Mouse (Mus musculus) thymus, postnatal 36 days (tissue): ENCODE data around the gene Lmo2.
"Not testable (repeated sequence)": the region's sequence is repeated elsewhere in the genome, so short reads cannot be mapped to it uniquely, and the experiment has no call there.

Source experiments
- DNase-seq, 2 experiments: peaks; one replicate each; pipeline ENCODE4 v3.0.0; 2022; ENCODE audit warnings: mixed read lengths in 2 of 2

Lmo2 gene

GRCm38 (mm10) chr2:103983146-103983545, 25.4 kb downstream of the Lmo2 start:
- no peak for DNase-seq

- not testable (repeated sequence) for DNase-seq
Observed at GRCm38 (mm10) chr2:103987595-103987994, 29.8 kb downstream of the Lmo2 start.

GRCm38 (mm10) chr2:103989724-103990123, 31.9 kb downstream of the Lmo2 start:
- DNase-seq: no peak

- no peak for DNase-seq
Observed at GRCm38 (mm10) chr2:103991303-103991702, 33.5 kb downstream of the Lmo2 start.

GRCm38 (mm10) chr2:103992162-103992561, 34.4 kb downstream of the Lmo2 start:
- DNase-seq: no peak

- no peak for DNase-seq
Observed at GRCm38 (mm10) chr2:103992618-103993332, 35.0 kb downstream of the Lmo2 start.

GRCm38 (mm10) chr2:104001076-104001475, 43.3 kb downstream of the Lmo2 start:
- no peak for DNase-seq

- DNase-seq: no peak
Observed at GRCm38 (mm10) chr2:104001861-104002260, 44.1 kb downstream of the Lmo2 start.

GRCm38 (mm10) chr2:104002711-104003413, 45.1 kb downstream of the Lmo2 start:
- peak; percentile 42 for DNase-seq

- no peak for DNase-seq
Observed at GRCm38 (mm10) chr2:104007793-104008519, 50.2 kb downstream of the Lmo2 start.

GRCm38 (mm10) chr2:104008853-104009252, 51.1 kb downstream of the Lmo2 start:
- not testable (repeated sequence) for DNase-seq

- DNase-seq: no peak
Observed at GRCm38 (mm10) chr2:104023096-104023495, 65.3 kb downstream of the Lmo2 start.

- DNase-seq: no peak
Observed at GRCm38 (mm10) chr2:104024656-104025055, 66.9 kb downstream of the Lmo2 start.

GRCm38 (mm10) chr2:104027458-104028138, 69.8 kb downstream of the Lmo2 start, which contains the start of gene Fbxo3:
Gene Fbxo3 (plus strand): TSS chr2:104027721.
- peak; percentile 90 to 92 for DNase-seq

GRCm38 (mm10) chr2:104028139-104028723, 70.4 kb downstream of the Lmo2 start, which contains the start of gene 4931422A03Rik:
Gene 4931422A03Rik (minus strand): TSS chr2:104028361.
- DNase-seq: no peak

GRCm38 (mm10) chr2:104029074-104029473, 71.3 kb downstream of the Lmo2 start:
- DNase-seq: no peak

GRCm38 (mm10) chr2:104030381-104030780, 72.6 kb downstream of the Lmo2 start:
- no peak for DNase-seq
